Mouse (Mus musculus): ENCODE results near the gene Pnpla6. TPM values are rescaled to one million over a fixed set of nuclear protein-coding genes. Genes with fewer than 3 reads are reported as not detected.

The Pnpla6 gene
- polyA plus RNA-seq (2016; fragmentation: Nextera tagmentation; extraction: Ambion mirVana) = 22.7 and 24.2 TPM in 2 replicates

DNA sequence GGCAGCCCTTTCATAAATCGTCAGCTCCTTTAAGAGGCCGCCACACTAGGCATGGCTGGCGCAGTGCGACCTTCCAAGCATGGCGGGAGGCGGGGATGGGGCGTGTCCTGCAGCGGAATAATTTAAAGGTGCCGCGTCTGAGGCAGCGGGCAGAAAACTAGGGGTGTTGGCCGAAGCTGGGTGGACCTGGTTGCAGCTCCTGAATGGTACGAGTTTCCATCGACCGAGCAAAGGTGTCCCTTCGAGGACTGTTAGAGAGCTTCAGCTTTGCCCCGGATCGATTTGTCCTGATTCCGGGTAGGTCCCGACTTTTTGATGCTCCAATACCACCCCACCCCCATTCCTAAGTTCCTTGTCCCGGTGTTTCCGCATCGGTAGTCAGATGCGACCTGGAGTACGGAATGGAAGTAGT, at the start of gene Pnpla6:
Gene Pnpla6, plus strand, starts transcription at position 125 of the 412 bp plus-strand sequence.
- Histone ChIP-seq H3K9ac (peak within 1 kb of the TSS; percentile 59), H3K36me3 (replicated peaks) (peaks cover 33% of the 10 kb centered on the region), H3K4me2 (peak within 1 kb of the TSS; percentile 96), H3K4me3 (replicated peaks) (peak within 1 kb of the TSS; percentile 50), H3K4me1 (peaks cover 6% of the 10 kb centered on the region), H3K27me3 (no peaks in the 10 kb centered on the region), H3K27ac (peak within 1 kb of the TSS; percentile 57), H3K9me3 (no peaks in the 10 kb centered on the region)
- under 1% methylated on average over 25 of the region's 25 CpGs for WGBS
- peak; percentile 80 for ATAC-seq (ENCODE audit: low FRiP score)

GRCm38 (mm10) chr8:3467006-3467885, 47.9 kb upstream of the Pnpla6 start, which contains the start of gene Pex11g:
Gene Pex11g, minus strand, starts transcription at chr8:3467680.
- Histone ChIP-seq H3K9me3 (no peaks in the 10 kb centered on the region), H3K4me3 (replicated peaks) (peak within 1 kb of the TSS; percentile 43), H3K36me3 (replicated peaks) (no peaks in the 10 kb centered on the region), H3K27ac (peak within 1 kb of the TSS; percentile 78), H3K4me1 (peaks cover 10% of the 10 kb centered on the region; the same call in 1 of the 2 replicates), H3K9ac (peak within 1 kb of the TSS; percentile 70), H3K27me3 (no peaks in the 10 kb centered on the region), H3K4me2 (peak within 1 kb of the TSS; percentile 62)
- WGBS = 8% methylated on average over 32 of the region's 32 CpGs
- ATAC-seq (ENCODE audit: low FRiP score) = peak; percentile 93

DNA sequence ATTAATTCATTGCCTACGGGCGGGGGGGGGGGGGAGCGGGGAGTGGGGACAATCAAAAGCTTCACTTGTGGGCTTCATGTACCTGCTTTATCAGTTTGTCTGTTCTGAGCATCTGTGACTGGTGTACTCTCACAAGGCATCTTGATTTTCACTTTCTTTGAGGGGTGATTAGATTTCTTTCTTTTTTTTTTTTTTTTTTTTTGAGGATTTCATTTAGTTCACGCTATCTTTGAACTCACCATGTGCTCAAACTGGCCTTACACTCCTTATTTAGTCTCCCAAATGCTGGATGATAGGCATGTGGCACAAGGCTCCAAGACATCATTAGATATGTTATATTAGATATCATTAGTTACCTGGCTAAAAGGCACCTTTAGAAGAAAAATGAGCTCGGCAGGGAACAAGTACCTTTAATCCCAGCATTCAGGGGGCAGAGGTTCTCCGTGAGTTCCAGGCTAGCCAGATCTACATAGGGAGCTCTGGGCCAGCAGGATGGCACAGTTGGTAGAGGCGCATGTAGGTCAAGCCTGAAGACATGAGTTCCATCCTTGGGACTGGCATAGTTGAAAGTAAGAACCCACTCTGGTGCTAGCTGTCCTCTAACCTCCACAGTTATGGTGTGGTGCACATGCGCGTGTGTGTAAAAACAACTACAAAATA, 47.2 kb upstream of the Pnpla6 start:
- Histone ChIP-seq H3K4me2 (peak overlapping the region; percentile 62), H3K4me1 (peaks cover 10% of the 10 kb centered on the region; the same call in 1 of the 2 replicates), H3K9me3 (no peaks in the 10 kb centered on the region), H3K36me3 (replicated peaks) (no peaks in the 10 kb centered on the region), H3K9ac (peak overlapping the region; percentile 70), H3K4me3 (replicated peaks) (peak overlapping the region; percentile 43), H3K27me3 (no peaks in the 10 kb centered on the region), H3K27ac (peak overlapping the region; percentile 78)
- peak; percentile 14; the same call in 1 of the 2 replicates for ATAC-seq (ENCODE audit: low FRiP score)
- 48% methylated on average over 9 of the region's 9 CpGs for WGBS

- Histone ChIP-seq H3K27ac (no peak overlapping the region), H3K4me1 (peaks cover 10% of the 10 kb centered on the region; the same call in 1 of the 2 replicates), H3K9me3 (no peaks in the 10 kb centered on the region), H3K36me3 (replicated peaks) (no peaks in the 10 kb centered on the region), H3K4me2 (no peak overlapping the region), H3K27me3 (no peaks in the 10 kb centered on the region), H3K9ac (no peak overlapping the region), H3K4me3 (replicated peaks) (no peak overlapping the region)
- ATAC-seq (ENCODE audit: low FRiP score) = no peak
- 90% methylated on average over 1 of the region's 1 CpGs for WGBS
Measured at GRCm38 (mm10) chr8:3468838-3469237, 46.3 kb upstream of the Pnpla6 start.

- Histone ChIP-seq H3K36me3 (replicated peaks) (no peaks in the 10 kb centered on the region), H3K4me3 (replicated peaks) (no peak within 1 kb of the TSS), H3K4me2 (no peak within 1 kb of the TSS), H3K27me3 (peaks cover 5% of the 10 kb centered on the region), H3K4me1 (peaks cover 10% of the 10 kb centered on the region; the same call in 1 of the 2 replicates), H3K9me3 (no peaks in the 10 kb centered on the region), H3K27ac (no peak within 1 kb of the TSS), H3K9ac (no peak within 1 kb of the TSS)
- no peak for ATAC-seq (ENCODE audit: low FRiP score)
Measured at GRCm38 (mm10) chr8:3470562-3470961, 44.6 kb upstream of the Pnpla6 start, which contains the start of gene Tex45. Gene Tex45, plus strand, starts transcription at chr8:3470862.

- Histone ChIP-seq H3K9me3 (no peaks in the 10 kb centered on the region), H3K36me3 (replicated peaks) (no peaks in the 10 kb centered on the region), H3K9ac (no peak overlapping the region), H3K27ac (no peak overlapping the region), H3K27me3 (peaks cover 20% of the 10 kb centered on the region), H3K4me3 (replicated peaks) (peak overlapping the region; percentile 22), H3K4me1 (no peaks in the 10 kb centered on the region), H3K4me2 (peak overlapping the region; percentile 42)
- peak; percentile 20; the same call in 1 of the 2 replicates for ATAC-seq (ENCODE audit: low FRiP score)
- 26% methylated on average over 37 of the region's 37 CpGs for WGBS
Measured at GRCm38 (mm10) chr8:3475715-3476429, 39.3 kb upstream of the Pnpla6 start.

- no peaks in the 10 kb centered on the region for H3K9me3 ChIP-seq
- H3K4me3 ChIP-seq (replicated peaks) = no peak overlapping the region
- no peak overlapping the region for H3K27ac ChIP-seq
- no peaks in the 10 kb centered on the region for H3K4me1 ChIP-seq
- peaks cover 18% of the 10 kb centered on the region for H3K27me3 ChIP-seq
- 81% methylated on average over 4 of the region's 4 CpGs for WGBS
- H3K9ac ChIP-seq = no peak overlapping the region
- no peaks in the 10 kb centered on the region for H3K36me3 ChIP-seq (replicated peaks)
- ATAC-seq (ENCODE audit: low FRiP score) = no peak
- H3K4me2 ChIP-seq = no peak overlapping the region
Measured at GRCm38 (mm10) chr8:3480221-3480785, 34.9 kb upstream of the Pnpla6 start.

GRCm38 (mm10) chr8:3481605-3482004, 33.6 kb upstream of the Pnpla6 start:
- Histone ChIP-seq H3K36me3 (replicated peaks) (no peaks in the 10 kb centered on the region), H3K4me1 (no peaks in the 10 kb centered on the region), H3K9ac (no peak overlapping the region), H3K4me3 (replicated peaks) (no peak overlapping the region), H3K27ac (no peak overlapping the region), H3K9me3 (no peaks in the 10 kb centered on the region), H3K27me3 (peaks cover 7% of the 10 kb centered on the region; the same call in 1 of the 2 replicates), H3K4me2 (no peak overlapping the region)
- ATAC-seq (ENCODE audit: low FRiP score) = no peak
- 64% methylated on average over 5 of the region's 5 CpGs for WGBS

DNA sequence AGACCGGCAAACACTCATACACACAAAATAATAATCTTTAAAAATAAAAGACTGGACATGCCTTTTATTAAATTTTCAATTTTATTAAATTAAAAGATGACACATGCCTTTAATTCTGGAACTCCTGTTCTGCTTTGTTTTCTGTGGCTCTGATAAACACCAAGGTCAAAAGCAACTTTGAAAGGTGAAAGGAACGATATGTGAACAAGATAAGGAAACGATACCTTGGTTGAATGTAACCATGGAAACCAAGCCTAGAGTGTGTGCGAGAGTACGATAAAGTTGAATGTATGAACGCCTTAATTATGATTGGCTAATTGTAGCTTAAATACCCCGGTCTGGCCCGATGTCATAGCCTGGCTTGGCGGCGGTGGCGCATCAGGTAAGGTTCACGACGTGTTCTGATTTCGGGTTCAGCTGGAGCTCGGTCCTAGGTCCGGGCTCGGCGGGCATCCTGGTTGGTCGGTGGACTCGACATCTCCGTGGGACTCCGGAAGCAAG, 32.9 kb upstream of the Pnpla6 start:
- ATAC-seq (ENCODE audit: low FRiP score) = no peak
- Histone ChIP-seq H3K27me3 (0 out of 2 replicates have a peak, but pooled peaks cover 2% of the 10 kb centered on the region), H3K36me3 (replicated peaks) (no peaks in the 10 kb centered on the region), H3K27ac (no peak overlapping the region), H3K4me2 (no peak overlapping the region), H3K9ac (no peak overlapping the region), H3K9me3 (no peaks in the 10 kb centered on the region), H3K4me1 (no peaks in the 10 kb centered on the region), H3K4me3 (replicated peaks) (no peak overlapping the region)
- WGBS = 90% methylated on average over 22 of the region's 22 CpGs

DNA sequence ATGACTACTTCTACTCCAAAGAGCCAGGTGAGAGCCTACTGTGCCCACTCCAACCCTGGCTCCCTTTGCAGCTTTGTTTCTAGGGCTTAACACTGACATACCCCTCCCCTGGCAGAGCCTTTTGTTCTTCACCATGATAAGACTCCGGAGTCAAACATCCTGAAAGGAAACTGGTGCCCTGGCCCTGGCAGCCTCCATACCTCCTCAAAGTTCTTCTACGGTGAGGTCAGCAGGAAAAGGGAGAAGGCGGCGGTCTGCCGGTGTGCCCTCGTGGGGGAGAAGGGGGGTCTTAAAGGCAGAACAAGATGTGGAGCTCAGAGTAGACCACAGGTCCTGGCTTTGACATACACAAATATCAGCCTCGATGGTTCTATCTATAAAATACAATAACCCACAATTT, 31.6 kb upstream of the Pnpla6 start:
- Histone ChIP-seq H3K9ac (no peak overlapping the region), H3K4me3 (replicated peaks) (no peak overlapping the region), H3K27me3 (no peaks in the 10 kb centered on the region), H3K36me3 (replicated peaks) (no peaks in the 10 kb centered on the region), H3K4me2 (no peak overlapping the region), H3K4me1 (no peaks in the 10 kb centered on the region), H3K9me3 (no peaks in the 10 kb centered on the region), H3K27ac (no peak overlapping the region)
- no peak for ATAC-seq (ENCODE audit: low FRiP score)
- WGBS = 88% methylated on average over 7 of the region's 7 CpGs

DNA sequence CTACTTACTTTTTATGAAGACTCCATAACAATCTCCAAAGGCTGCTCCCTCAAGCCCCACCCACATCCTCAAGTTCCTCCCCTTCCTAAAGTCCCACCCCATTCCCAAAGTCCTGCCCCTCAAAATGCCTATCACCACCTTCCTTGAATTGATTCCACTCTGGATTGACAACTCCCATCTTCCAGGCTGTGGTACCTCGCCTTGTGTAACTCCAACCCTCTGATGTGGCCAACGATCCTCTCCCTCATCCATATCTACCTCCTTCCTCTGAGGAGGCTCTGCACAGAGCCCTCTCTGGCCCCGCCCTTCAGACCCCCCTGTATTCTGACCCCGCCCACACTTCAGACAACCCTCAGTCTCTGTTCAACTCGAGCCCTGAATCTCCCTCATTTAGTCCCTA, 30.0 kb upstream of the Pnpla6 start:
- 26% methylated on average over 5 of the region's 5 CpGs for WGBS

More for the DNA sequence above, 30.0 kb upstream of the Pnpla6 start:
- H3K27me3 ChIP-seq = no peaks in the 10 kb centered on the region
- H3K4me3 ChIP-seq (replicated peaks) = no peak overlapping the region
- H3K36me3 ChIP-seq (replicated peaks) = no peaks in the 10 kb centered on the region
- no peak overlapping the region for H3K9ac ChIP-seq
- H3K4me1 ChIP-seq = no peaks in the 10 kb centered on the region
- H3K4me2 ChIP-seq = no peak overlapping the region
- H3K9me3 ChIP-seq = no peaks in the 10 kb centered on the region
- ATAC-seq (ENCODE audit: low FRiP score) = no peak
- H3K27ac ChIP-seq = no peak overlapping the region

All from forebrain, embryonic 12.5 days (tissue).